Mouse (Mus musculus) stomach, postnatal 0 days (tissue): Measurements from ENCODE around the gene Nradd. TPM values are rescaled to one million over a fixed set of nuclear protein-coding genes. Genes with fewer than 3 reads are reported as not detected.
A peak's percentile ranks its signal among the peaks of the same experiment; 100 is the strongest.

Experiments used
- ATAC-seq: fragments of 200-750 bp; cut with Nextera tagmentation; 2 replicates; pipeline ENCODE4 v1.8.0; 2017; ENCODE audit not compliant: low FRiP score, low TSS enrichment
- DNase-seq: peaks from one replicate; pipeline ENCODE4 v3.0.0-alpha.2; 2016; ENCODE audit warnings: low spot score
- H3K27ac ChIP-seq: fragments of 300-500 bp; sonication (generic); replicated peaks from 2 replicates; pipeline ENCODE4 v1.5.1; 2014; ENCODE audit warnings: mild to moderate bottlenecking, control low read depth
- H3K27me3 ChIP-seq: fragments of 300-500 bp; sonication (generic); 2 replicates; pipeline ENCODE4 v1.6.1; 2014; ENCODE audit warnings: low read length; ENCODE audit not compliant: control insufficient read depth, insufficient read depth
- H3K36me3 ChIP-seq: fragments of 300-500 bp; sonication (generic); 2 replicates; pipeline ENCODE4 v1.6.1; 2014; ENCODE audit warnings: low read length, mixed read lengths; ENCODE audit not compliant: control insufficient read depth, insufficient read depth
- H3K4me1 ChIP-seq: fragments of 300-500 bp; sonication (generic); replicated peaks from 2 replicates; pipeline ENCODE4 v1.6.1; 2014; ENCODE audit warnings: antibody characterized with exemption; ENCODE audit not compliant: control insufficient read depth, insufficient read depth
- H3K4me2 ChIP-seq: fragments of 300-500 bp; sonication (generic); replicated peaks from 2 replicates; pipeline ENCODE4 v1.6.1; 2014; ENCODE audit warnings: low read depth, mild to moderate bottlenecking, control low read depth, moderate library complexity
- H3K4me3 ChIP-seq: fragments of 300-500 bp; sonication (generic); 2 replicates; pipeline ENCODE4 v1.5.1; 2014; ENCODE audit warnings: low read depth, low read length, control low read depth
- H3K9ac ChIP-seq: fragments of 300-500 bp; sonication (generic); 2 replicates; pipeline ENCODE4 v1.6.1; 2014; ENCODE audit warnings: mild to moderate bottlenecking, low read length, control low read depth, mixed read lengths
- H3K9me3 ChIP-seq: fragments of 300-500 bp; sonication (generic); 2 replicates; pipeline ENCODE4 v1.6.1; 2016; ENCODE audit warnings: low read length; ENCODE audit not compliant: control insufficient read depth
- CTCF ChIP-seq: IDR thresholded peaks from 2 replicates; pipeline ENCODE4 v1.5.1; 2016; ENCODE audit warnings: antibody characterized with exemption, low read depth, mild to moderate bottlenecking, moderate library complexity
- EP300 ChIP-seq: optimal IDR thresholded peaks from 2 replicates; pipeline ENCODE3; 2016; ENCODE audit warnings: antibody characterized with exemption
- WGBS: fragments of 180-500 bp; shearing (Covaris S2); extraction: QIAGEN DNeasy Blood & Tissue Kit; methylation state at CpG from one replicate; pipeline ENCODE4 v1.1.7; 2014; 5-methylcytosine and 5-hydroxymethylcytosine counted together
- polyA plus RNA-seq: library from polyadenylated mRNA; unstranded; fragments of >200 nt; fragmentation: Nextera tagmentation; extraction: Ambion mirVana; gene quantifications from 2 replicates; pipeline ENCODE4 v1.2.1, GENCODE M21; 2015

Nradd gene
- polyA plus RNA-seq, 1 experiment from 2014 or later, result 15.9 TPM

GRCm38 (mm10) chr9:110633882-110634281, 9.6 kb upstream of the Nradd start:
- H3K4me2 ChIP-seq, result no peak overlapping the region
- no peak overlapping the region for H3K27ac ChIP-seq
- DNase-seq (no peak), ATAC-seq (no peak)
- H3K4me1 ChIP-seq, result no peaks in the 10 kb centered on the region
- no peaks in the 10 kb centered on the region for H3K27me3 ChIP-seq
- H3K36me3 ChIP-seq, result peaks cover 8% of the 10 kb centered on the region
- no peak for TF ChIP-seq EP300
- TF ChIP-seq CTCF, result no peak
- WGBS, result 79% methylated on average over 17 of the region's 17 CpGs
- no peak overlapping the region for H3K9ac ChIP-seq
- no peaks in the 10 kb centered on the region for H3K9me3 ChIP-seq
- no peak overlapping the region for H3K4me3 ChIP-seq

- Histone ChIP-seq H3K9me3 (no peaks in the 10 kb centered on the region), H3K4me3 (no peak overlapping the region), H3K9ac (no peak overlapping the region), H3K36me3 (peaks cover 6% of the 10 kb centered on the region), H3K4me2 (no peak overlapping the region), H3K27ac (no peak overlapping the region), H3K27me3 (no peaks in the 10 kb centered on the region), H3K4me1 (no peaks in the 10 kb centered on the region)
- WGBS, result 77% methylated on average over 15 of the region's 15 CpGs
- no peak for DNase-seq
- no peak for ATAC-seq
- TF ChIP-seq CTCF (no peak), EP300 (no peak)
These were observed 8.4 kb upstream of the Nradd start for GRCm38 (mm10) chr9:110632671-110633070.

GRCm38 (mm10) chr9:110631651-110632275, 7.5 kb upstream of the Nradd start:
- H3K4me1 ChIP-seq, result no peaks in the 10 kb centered on the region
- DNase-seq, result no peak
- no peak for TF ChIP-seq EP300
- TF ChIP-seq CTCF, result peak; percentile 57
- H3K4me3 ChIP-seq, result no peak overlapping the region
- no peak overlapping the region for H3K27ac ChIP-seq
- H3K27me3 ChIP-seq, result no peaks in the 10 kb centered on the region
- H3K4me2 ChIP-seq, result 0 out of 2 replicates have a peak overlapping the region, but pooled peaks have one; percentile 12
- WGBS, result 43% methylated on average over 27 of the region's 30 CpGs
- H3K9ac ChIP-seq, result no peak overlapping the region
- no peaks in the 10 kb centered on the region for H3K9me3 ChIP-seq
- no peak for ATAC-seq
- H3K36me3 ChIP-seq, result peaks cover 3% of the 10 kb centered on the region; the same call in 1 of the 2 replicates

- DNase-seq (peak; percentile 67), ATAC-seq (no peak)
- no peak overlapping the region for H3K4me3 ChIP-seq
- TF ChIP-seq CTCF, result peak; percentile 75
- no peak for TF ChIP-seq EP300
- WGBS, result 28% methylated on average over 10 of the region's 10 CpGs
- no peaks in the 10 kb centered on the region for H3K9me3 ChIP-seq
- no peaks in the 10 kb centered on the region for H3K27me3 ChIP-seq
- H3K4me2 ChIP-seq, result 0 out of 2 replicates have a peak overlapping the region, but pooled peaks have one; percentile 12
- peaks cover 3% of the 10 kb centered on the region; the same call in 1 of the 2 replicates for H3K36me3 ChIP-seq
- H3K9ac ChIP-seq, result no peak overlapping the region
- no peak overlapping the region for H3K27ac ChIP-seq
- no peaks in the 10 kb centered on the region for H3K4me1 ChIP-seq
These were observed 6.9 kb upstream of the Nradd start for GRCm38 (mm10) chr9:110631191-110631590.

- no peak overlapping the region for H3K4me3 ChIP-seq
- H3K27me3 ChIP-seq, result no peaks in the 10 kb centered on the region
- DNase-seq (no peak), ATAC-seq (no peak)
- no peak overlapping the region for H3K9ac ChIP-seq
- no peaks in the 10 kb centered on the region for H3K9me3 ChIP-seq
- no peak for TF ChIP-seq CTCF
- no peak overlapping the region for H3K4me2 ChIP-seq
- peaks cover 3% of the 10 kb centered on the region; the same call in 1 of the 2 replicates for H3K36me3 ChIP-seq
- 0 out of 2 replicates have a peak, but pooled peaks cover under 1% of the 10 kb centered on the region for H3K4me1 ChIP-seq
- 85% methylated on average over 15 of the region's 15 CpGs for WGBS
- H3K27ac ChIP-seq, result no peak overlapping the region
These were observed 5.9 kb upstream of the Nradd start for GRCm38 (mm10) chr9:110630171-110630570.

- Histone ChIP-seq H3K36me3 (no peaks in the 10 kb centered on the region; the same call in 1 of the 2 replicates), H3K27ac (0 out of 2 replicates have a peak overlapping the region, but pooled peaks have one; percentile 86), H3K4me1 (0 out of 2 replicates have a peak, but pooled peaks cover 3% of the 10 kb centered on the region), H3K27me3 (no peaks in the 10 kb centered on the region), H3K4me2 (peak overlapping the region; percentile 93), H3K9ac (peak overlapping the region; percentile 73), H3K4me3 (peak overlapping the region; percentile 52), H3K9me3 (no peaks in the 10 kb centered on the region)
- ATAC-seq (no peak), DNase-seq (no peak)
- TF ChIP-seq CTCF (no peak), EP300 (no peak)
- WGBS, result 73% methylated on average over 11 of the region's 11 CpGs
These were observed 1.2 kb upstream of the Nradd start for GRCm38 (mm10) chr9:110625350-110625908.
